Comparison of ENCODE assay signal across 20 mouse cellular contexts in the genomic region with DNA sequence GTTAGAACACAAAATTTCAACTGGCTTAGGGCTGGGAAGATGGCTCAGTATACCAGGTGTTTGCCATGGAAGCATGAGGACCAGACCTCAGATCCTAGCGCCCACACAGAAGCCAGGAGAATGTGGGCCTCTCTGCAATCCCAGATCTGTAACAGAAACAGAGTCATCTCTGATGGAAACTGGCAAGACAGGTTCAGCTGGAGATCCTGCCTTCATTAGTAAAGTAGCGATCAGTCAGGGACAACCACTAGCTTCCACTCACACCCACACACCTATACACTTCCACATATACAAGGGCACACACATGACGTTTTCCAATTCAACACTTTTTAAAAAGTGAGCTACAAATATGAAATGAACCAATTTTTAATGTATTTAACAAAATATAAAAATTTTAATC. TPM values are rescaled to one million over a fixed set of nuclear protein-coding genes. Genes with fewer than 3 reads are reported as not detected.
DNase-seq lines count a peak whose midpoint lies in the region; ATAC-seq and TF ChIP-seq lines count a peak whose summit lies in the region.
"Had no signal": no experiment of that assay in that cellular context is flagged by ENCODE, and none has a peak within 500 bp of the region (broad histone marks: within the 10 kb centered on the region; RNA-seq: fewer than 3 reads in every experiment).

No protein-coding gene starts in this region.

- no peak for TF ChIP-seq CTCF in stomach, postnatal 0 days (IDR thresholded peaks at IDR 0.05; ENCODE audit: low read depth)

- H3K9me3 ChIP-seq in stomach, embryonic 16.5 days (replicated peaks; ENCODE audit: control insufficient read depth, low read length): no peaks in the 10 kb centered on the region
- H3K9me3 ChIP-seq in stomach, postnatal 0 days (ENCODE audit: control insufficient read depth, low read length): no peaks in the 10 kb centered on the region
- H3K9me3 ChIP-seq in kidney, embryonic 16.5 days (ENCODE audit: low read length): no peaks in the 10 kb centered on the region
- H3K9me3 ChIP-seq: embryonic facial prominence, embryonic 13.5 days; embryonic facial prominence, embryonic 15.5 days; forebrain, embryonic 13.5 days; forebrain, embryonic 15.5 days had no signal

- H3K27ac ChIP-seq in stomach, embryonic 16.5 days (ENCODE audit: low read length): peak overlapping the region; percentile 41; the same call in 1 of the 2 replicates
- H3K27ac ChIP-seq in stomach, postnatal 0 days (replicated peaks): no peak overlapping the region
- H3K27ac ChIP-seq in kidney, embryonic 16.5 days (ENCODE audit: low read length): no peak overlapping the region
- H3K27ac ChIP-seq: embryonic facial prominence, embryonic 13.5 days; forebrain, embryonic 13.5 days; forebrain, embryonic 15.5 days had no signal

- TF ChIP-seq EP300 in stomach, postnatal 0 days (optimal IDR thresholded peaks at IDR 0.05): no peak

- H3K9ac ChIP-seq in stomach, embryonic 16.5 days (ENCODE audit: low read length): no peak overlapping the region
- no peak overlapping the region for H3K9ac ChIP-seq in stomach, postnatal 0 days (ENCODE audit: low read length)
- no peak overlapping the region for H3K9ac ChIP-seq in kidney, embryonic 16.5 days (replicated peaks; ENCODE audit: low read length)
- H3K9ac ChIP-seq: embryonic facial prominence, embryonic 13.5 days; embryonic facial prominence, embryonic 15.5 days; forebrain, embryonic 13.5 days; forebrain, embryonic 15.5 days had no signal

- H3K4me1 ChIP-seq in stomach, embryonic 16.5 days (ENCODE audit: control insufficient read depth, insufficient read depth, low read length): no peaks in the 10 kb centered on the region
- H3K4me1 ChIP-seq in stomach, postnatal 0 days (replicated peaks; ENCODE audit: control insufficient read depth, insufficient read depth): no peaks in the 10 kb centered on the region
- H3K4me1 ChIP-seq in kidney, embryonic 16.5 days (ENCODE audit: insufficient read depth, low read length): peaks cover 7% of the 10 kb centered on the region; the same call in 1 of the 2 replicates
- H3K4me1 ChIP-seq: embryonic facial prominence, embryonic 13.5 days; forebrain, embryonic 15.5 days had no signal

- no peak overlapping the region for H3K4me3 ChIP-seq in stomach, embryonic 16.5 days (replicated peaks; ENCODE audit: low read length)
- H3K4me3 ChIP-seq in stomach, postnatal 0 days (ENCODE audit: low read depth, low read length): no peak overlapping the region
- no peak overlapping the region for H3K4me3 ChIP-seq in kidney, embryonic 16.5 days (ENCODE audit: low read length)
- H3K4me3 ChIP-seq: embryonic facial prominence, embryonic 13.5 days; embryonic facial prominence, embryonic 15.5 days; erythroblast, embryonic 14.5 days; forebrain, embryonic 13.5 days; forebrain, embryonic 15.5 days had no signal

- H3K27me3 ChIP-seq in stomach, embryonic 16.5 days (ENCODE audit: control insufficient read depth, insufficient read depth, low read length): no peaks in the 10 kb centered on the region
- H3K27me3 ChIP-seq in stomach, postnatal 0 days (ENCODE audit: control insufficient read depth, insufficient read depth, low read length): no peaks in the 10 kb centered on the region
- H3K27me3 ChIP-seq in kidney, embryonic 16.5 days (ENCODE audit: insufficient read depth, low read length): no peaks in the 10 kb centered on the region
- H3K27me3 ChIP-seq: embryonic facial prominence, embryonic 13.5 days; embryonic facial prominence, embryonic 15.5 days; forebrain, embryonic 13.5 days; forebrain, embryonic 15.5 days had no signal

- H3K36me3 ChIP-seq in stomach, embryonic 16.5 days (ENCODE audit: control insufficient read depth, insufficient read depth, low read length): no peaks in the 10 kb centered on the region
- no peaks in the 10 kb centered on the region for H3K36me3 ChIP-seq in stomach, postnatal 0 days (ENCODE audit: control insufficient read depth, insufficient read depth, low read length)
- no peaks in the 10 kb centered on the region for H3K36me3 ChIP-seq in kidney, embryonic 16.5 days (ENCODE audit: insufficient read depth, low read length)
- H3K36me3 ChIP-seq: embryonic facial prominence, embryonic 13.5 days; embryonic facial prominence, embryonic 15.5 days; forebrain, embryonic 15.5 days had no signal

- ATAC-seq in stomach, embryonic 16.5 days (ENCODE audit: insufficient read depth, low FRiP score): no peak
- no peak for ATAC-seq in stomach, postnatal 0 days (ENCODE audit: low FRiP score, low TSS enrichment)
- no peak for ATAC-seq in kidney, embryonic 16.5 days (ENCODE audit: low FRiP score, low TSS enrichment)
- ATAC-seq: forebrain, embryonic 13.5 days; forebrain, embryonic 15.5 days had no signal

- WGBS in stomach, embryonic 16.5 days: 77% methylated on average over 3 of the region's 3 CpGs
- 64% methylated on average over 3 of the region's 3 CpGs for WGBS in stomach, postnatal 0 days
- WGBS in kidney, embryonic 16.5 days: 94% methylated on average over 3 of the region's 3 CpGs

- no peak overlapping the region for H3K4me2 ChIP-seq in stomach, embryonic 16.5 days (ENCODE audit: low read depth, low read length)
- no peak overlapping the region for H3K4me2 ChIP-seq in stomach, postnatal 0 days (replicated peaks; ENCODE audit: low read depth)
- H3K4me2 ChIP-seq in kidney, embryonic 16.5 days (replicated peaks; ENCODE audit: low read depth, low read length): no peak overlapping the region
- H3K4me2 ChIP-seq: embryonic facial prominence, embryonic 13.5 days; embryonic facial prominence, embryonic 15.5 days; forebrain, embryonic 13.5 days; forebrain, embryonic 15.5 days had no signal

- DNase-seq in stomach, postnatal 0 days (ENCODE audit: low spot score): no peak
- DNase-seq in fat pad, adult 2 months (ENCODE audit: extremely low read depth, low read depth, low spot score): peak; percentile 87
- DNase-seq in gonadal fat pad, adult 2 months (ENCODE audit: low read depth): peak; percentile 84
- DNase-seq: adrenal gland, adult 2 months; adrenal gland, postnatal 10 days; adrenal gland, postnatal 25 days; cerebellum, adult 11 months; cerebellum, adult 18-20 months; cerebellum, adult 8-10 months; cerebellum, adult 9-11 months; cerebellum, postnatal 14 days; cerebellum, postnatal 36 days; embryo, embryonic 11 days had no signal

RNA-seq across cellular contexts. Expression of a gene that starts 32.6 kb away (rescaled TPM):
- polyA plus RNA-seq in stomach, embryonic 16.5 days (2015; fragmentation: Nextera tagmentation; extraction: Ambion mirVana): 33.9 and 36.2 TPM in 2 replicates
- polyA plus RNA-seq in stomach, postnatal 0 days (2015; fragmentation: Nextera tagmentation; extraction: Ambion mirVana): 27.1 and 27.4 TPM in 2 replicates
- polyA plus RNA-seq in gonadal fat pad, adult 2 months (2012; rRNA removed): 12.6 and 12.9 TPM in 2 replicates
- 40.4 and 47.7 TPM in 2 replicates for polyA plus RNA-seq in kidney, embryonic 16.5 days (2015; fragmentation: Nextera tagmentation; extraction: Ambion mirVana)
